Mouse (Mus musculus): ENCODE results near the gene Hs3st5. TPM values are rescaled to one million over a fixed set of nuclear protein-coding genes. Genes with fewer than 3 reads are reported as not detected.
"Not testable (repeated sequence)": the region's sequence is repeated elsewhere in the genome, so short reads cannot be mapped to it uniquely, and the experiment has no call there.

The Hs3st5 gene
- total RNA-seq, 2 experiments from 2014 or later: 6.9 to 9.3 TPM

DNA sequence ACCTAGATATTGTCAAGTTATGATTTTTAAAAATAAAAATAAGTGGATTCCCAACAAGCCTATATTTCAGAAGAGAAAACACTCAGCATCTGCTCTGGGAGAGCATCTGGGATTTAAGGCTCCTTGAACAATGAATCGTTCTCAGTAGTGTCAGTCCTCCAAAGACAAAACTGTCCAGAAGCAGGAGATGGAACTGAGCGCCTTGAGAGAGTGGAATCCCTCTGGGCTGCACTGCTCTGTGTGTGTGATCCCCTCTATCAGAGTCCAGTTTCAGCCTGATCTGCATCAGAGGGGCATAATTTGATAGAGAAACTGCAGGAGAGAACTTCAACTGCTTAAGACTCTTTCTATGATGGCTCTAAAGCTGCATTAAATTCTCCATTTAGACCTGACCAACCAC is 49.5 kb downstream of the Hs3st5 start:
- no peak for DNase-seq (ENCODE audit: low spot score)

DNA sequence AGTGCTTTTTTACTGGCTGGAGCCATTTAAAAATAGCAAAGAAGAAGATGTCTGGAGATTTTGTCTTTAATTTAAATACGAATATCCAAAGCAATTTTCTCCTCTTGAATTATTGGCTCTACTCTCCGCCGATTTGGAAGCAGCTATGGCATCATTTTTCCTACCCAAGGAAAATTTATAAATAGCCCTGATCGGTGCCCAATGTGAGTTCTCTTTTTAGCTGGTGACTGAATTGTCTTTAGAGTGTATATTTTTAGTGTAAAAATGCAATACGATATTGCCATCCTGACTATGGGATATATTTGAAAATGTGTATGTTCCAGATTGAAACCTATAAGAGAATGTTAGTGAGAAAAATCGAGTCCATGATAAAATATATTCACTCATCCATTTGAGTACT is 51.1 kb downstream of the Hs3st5 start:
- peak; percentile 24 for DNase-seq (ENCODE audit: low spot score)

DNA sequence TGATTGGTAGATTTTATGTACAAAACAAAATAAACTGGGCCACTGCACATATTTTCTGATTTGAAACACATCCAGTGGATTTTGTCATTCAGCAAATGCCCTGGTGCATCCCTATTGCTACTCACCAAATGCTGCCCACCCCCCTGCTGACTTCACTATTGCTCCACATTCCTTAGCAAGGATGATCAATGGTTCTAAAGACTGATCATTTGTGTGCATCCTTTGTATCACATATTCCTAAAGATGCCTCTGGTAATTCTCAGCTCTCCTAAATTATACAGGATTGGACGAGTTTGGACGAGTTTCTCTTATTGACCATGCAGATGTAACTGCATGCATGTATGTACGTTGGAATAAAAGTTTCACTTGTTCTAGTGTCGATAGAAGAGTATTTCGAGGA is 52.1 kb downstream of the Hs3st5 start:
- DNase-seq (ENCODE audit: low spot score): no peak

DNA sequence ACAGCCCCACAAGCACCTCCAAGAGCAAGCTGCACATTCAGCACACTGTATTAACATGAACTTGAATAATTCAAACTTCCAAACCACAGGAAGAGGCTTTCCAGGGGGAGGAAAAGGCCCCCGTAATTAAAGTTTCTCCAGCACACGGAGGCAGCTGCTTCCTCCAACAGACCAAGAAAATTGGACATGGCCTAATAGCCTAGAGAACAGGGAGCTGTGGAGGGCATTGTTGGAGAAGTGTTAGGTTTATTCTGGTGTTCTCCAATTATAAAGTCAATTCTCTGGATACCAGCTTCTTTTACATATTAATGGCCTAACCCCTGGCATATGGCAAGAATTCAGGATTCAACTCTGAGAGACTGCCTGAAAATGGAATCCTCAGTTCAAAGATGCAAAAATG is 60.6 kb downstream of the Hs3st5 start:
- no peak for DNase-seq (ENCODE audit: low spot score)

DNA sequence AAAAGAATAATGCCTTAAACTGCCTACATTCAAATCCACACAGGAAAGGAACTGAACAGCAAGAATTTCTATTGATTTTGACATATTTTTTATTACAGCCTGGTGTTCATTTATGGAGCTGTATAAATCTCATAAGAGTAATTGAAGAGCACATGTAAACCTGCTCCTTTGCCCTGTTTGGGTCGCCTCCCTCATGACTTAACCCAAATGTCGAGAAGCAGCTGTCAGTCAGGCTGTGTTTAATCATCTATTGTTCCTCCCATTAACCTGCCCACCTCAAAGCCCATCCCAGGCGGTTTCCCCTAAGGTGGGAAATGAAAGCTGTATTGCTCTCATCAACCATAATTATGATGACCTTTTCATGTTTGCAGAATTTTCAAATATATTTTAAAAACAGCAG is 65.9 kb downstream of the Hs3st5 start:
- no peak for DNase-seq (ENCODE audit: low spot score)

- DNase-seq (ENCODE audit: low spot score): no peak
These were observed 71.9 kb downstream of the Hs3st5 start for GRCm38 (mm10) chr10:36578375-36579145.

GRCm38 (mm10) chr10:36610400-36610799 is 103.8 kb downstream of the Hs3st5 start:
- DNase-seq (ENCODE audit: low spot score): no peak

GRCm38 (mm10) chr10:36611415-36611814 is 104.8 kb downstream of the Hs3st5 start:
- not testable (repeated sequence) for DNase-seq (ENCODE audit: low spot score)

- DNase-seq (ENCODE audit: low spot score): no peak
These were observed 116.4 kb downstream of the Hs3st5 start for GRCm38 (mm10) chr10:36623037-36623436.

- peak; percentile 69 for DNase-seq (ENCODE audit: low spot score)
These were observed 121.3 kb downstream of the Hs3st5 start for GRCm38 (mm10) chr10:36627952-36628351.

DNA sequence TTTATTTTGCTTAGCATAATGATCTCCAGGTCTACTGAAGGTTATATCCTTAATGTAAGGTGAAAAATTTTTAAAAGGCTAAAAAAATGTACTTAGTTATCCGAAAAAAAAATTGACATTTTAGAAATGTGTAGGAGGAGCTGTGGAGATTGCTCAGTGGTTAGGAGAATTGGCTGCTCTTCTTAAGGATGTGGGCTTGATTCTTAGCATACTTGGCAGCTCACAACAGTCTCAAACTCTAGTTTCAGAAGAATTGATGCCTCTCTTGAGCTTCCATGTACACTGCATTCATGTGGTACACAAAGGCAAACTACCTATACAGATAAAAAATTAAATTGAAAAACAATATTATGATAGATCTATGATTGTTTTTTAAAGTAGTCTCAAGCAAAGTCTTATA is 125.1 kb downstream of the Hs3st5 start:
- DNase-seq (ENCODE audit: low spot score): no peak

- no peak for DNase-seq (ENCODE audit: low spot score)
These were observed 144.0 kb downstream of the Hs3st5 start for GRCm38 (mm10) chr10:36650653-36651052.

- DNase-seq (ENCODE audit: low spot score): no peak
These were observed 207.4 kb downstream of the Hs3st5 start for GRCm38 (mm10) chr10:36713974-36714373.

DNA sequence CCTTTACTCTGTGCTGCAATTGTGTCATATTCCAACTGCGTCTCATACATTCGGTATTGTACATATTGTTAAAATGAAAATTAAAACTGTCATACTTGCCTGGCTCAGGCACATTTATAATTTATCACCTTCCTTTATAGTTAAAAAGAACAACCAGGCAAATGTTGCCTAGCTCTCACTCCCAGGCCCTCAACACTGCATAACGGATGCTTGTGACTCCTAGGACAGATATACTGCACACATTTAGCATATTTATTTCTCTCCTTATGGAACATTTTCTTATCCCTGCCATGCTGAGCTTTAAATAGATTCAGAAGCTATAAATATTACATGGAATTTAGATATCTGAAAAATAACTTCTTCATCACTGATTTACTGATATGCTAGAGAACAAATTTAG is 219.6 kb downstream of the Hs3st5 start:
- DNase-seq (ENCODE audit: low spot score): no peak

DNA sequence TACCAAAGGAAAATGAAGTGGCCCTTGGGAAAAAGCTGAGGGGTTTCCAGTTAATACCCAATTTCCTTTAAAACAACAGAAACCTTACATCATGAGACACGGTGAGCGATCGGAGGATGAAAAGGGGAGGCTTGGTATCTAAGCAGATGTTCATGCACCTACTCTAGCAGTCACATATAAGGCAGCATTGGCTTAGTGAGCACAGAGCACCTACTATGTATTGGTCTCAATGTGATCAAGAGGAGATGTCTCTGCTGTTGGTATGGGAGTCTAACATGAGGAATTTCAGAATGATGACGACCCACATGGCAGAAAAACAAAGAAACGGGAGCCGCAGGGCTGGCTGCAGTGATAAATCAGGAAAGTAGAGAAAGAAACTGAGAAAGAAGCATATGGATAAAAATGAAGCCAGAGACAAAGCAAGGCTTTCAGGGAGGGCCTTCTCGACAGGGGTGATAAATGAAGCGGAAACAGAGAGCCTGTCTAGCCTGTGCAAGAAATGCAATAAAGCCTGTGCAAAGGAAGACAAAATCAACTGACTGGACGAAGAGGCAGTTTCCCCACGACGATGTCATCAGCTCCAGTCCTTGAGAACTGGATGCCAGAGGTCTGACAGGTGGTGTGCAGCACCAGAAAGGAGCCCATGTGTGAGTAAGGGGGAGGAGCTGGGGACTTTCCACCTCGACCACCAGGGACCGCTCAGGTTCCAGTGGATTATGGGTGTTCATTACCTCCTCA is 222.9 kb downstream of the Hs3st5 start:
- no peak for DNase-seq (ENCODE audit: low spot score)

DNA sequence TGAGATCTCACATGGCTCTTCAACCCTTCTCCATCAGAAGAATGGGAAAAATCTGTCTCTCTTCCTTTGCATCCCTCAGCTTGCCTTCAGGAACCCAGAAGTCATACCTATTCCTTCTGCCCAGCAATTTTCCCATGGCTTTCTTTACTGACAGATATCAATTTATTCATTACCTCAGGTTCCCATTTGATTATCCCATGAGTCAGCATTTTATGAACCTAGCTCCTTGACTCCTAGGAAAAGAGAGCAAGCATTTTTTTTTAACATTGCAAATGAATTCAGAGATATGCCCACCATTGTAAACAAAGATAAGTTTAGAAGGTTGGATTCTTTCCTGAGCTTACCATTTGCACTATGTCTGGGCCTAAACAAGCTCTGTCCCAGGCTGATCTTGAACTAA is 232.8 kb downstream of the Hs3st5 start:
- DNase-seq (ENCODE audit: low spot score): no peak

DNA sequence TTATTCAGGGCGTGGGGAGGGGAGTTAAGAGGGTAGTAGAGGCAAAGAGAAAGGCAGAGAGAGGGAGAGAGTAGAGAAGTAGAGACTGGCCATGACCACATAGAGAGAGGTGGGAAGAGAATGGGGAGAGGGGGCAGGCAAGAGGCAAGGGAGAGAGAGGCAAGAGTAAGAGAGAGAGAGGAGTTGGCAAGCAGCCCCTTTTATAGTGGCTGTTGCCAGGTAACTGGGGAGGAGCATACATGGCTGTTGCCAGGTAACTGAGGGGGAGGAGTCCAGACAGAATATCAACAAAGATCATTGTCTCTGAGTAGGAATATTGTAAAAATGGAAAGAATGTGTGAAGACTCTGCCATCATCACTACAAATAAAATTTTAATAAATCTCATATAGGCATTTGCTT is 243.4 kb downstream of the Hs3st5 start:
- DNase-seq (ENCODE audit: low spot score): no peak

GRCm38 (mm10) chr10:36754471-36754870 is 247.9 kb downstream of the Hs3st5 start:
- DNase-seq (ENCODE audit: low spot score): peak; percentile 44

DNA sequence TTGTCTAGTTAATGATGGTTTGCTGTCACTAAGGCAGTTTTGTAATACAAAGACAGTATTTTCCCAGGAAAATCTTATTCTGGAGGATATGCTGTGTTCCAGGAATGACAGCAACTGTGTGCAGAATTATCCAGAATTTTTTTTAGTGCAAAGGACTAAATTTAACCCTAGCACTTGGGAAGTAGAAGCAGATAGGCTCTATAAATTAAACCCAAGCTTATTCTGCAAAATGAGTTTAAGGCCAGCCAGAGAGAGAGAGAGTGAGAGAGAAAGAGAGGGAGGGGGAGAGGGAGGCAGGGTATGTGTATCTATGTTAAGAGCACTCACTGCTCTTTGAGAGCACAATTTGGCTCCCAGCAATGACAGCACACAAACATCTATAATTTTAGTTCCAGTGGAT is 267.0 kb downstream of the Hs3st5 start:
- DNase-seq (ENCODE audit: low spot score): no peak

- no peak for DNase-seq (ENCODE audit: low spot score)
These were observed 268.3 kb downstream of the Hs3st5 start for GRCm38 (mm10) chr10:36774898-36775297.

- DNase-seq (ENCODE audit: low spot score): no peak
These were observed 275.0 kb downstream of the Hs3st5 start for GRCm38 (mm10) chr10:36781641-36782040.

DNA sequence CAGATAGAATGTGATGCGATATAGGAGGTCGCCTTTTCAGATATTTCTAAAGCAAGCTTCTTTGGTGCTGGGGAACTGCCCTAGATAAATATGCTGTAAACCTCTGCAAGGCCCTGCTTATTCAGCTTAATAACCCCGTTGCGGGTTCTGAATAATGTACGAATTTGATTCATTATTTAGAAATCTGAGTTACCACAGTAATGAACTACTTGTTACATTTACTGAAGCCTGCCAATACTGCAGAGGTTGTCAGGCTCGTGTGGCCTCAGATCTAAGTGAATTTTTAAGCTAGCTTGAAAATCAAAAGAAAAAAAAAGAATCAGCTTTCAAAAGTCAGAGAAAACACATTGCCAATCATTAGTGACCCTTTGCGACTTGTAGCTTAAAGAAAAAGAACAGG is 280.4 kb downstream of the Hs3st5 start:
- no peak for DNase-seq (ENCODE audit: low spot score)

DNA sequence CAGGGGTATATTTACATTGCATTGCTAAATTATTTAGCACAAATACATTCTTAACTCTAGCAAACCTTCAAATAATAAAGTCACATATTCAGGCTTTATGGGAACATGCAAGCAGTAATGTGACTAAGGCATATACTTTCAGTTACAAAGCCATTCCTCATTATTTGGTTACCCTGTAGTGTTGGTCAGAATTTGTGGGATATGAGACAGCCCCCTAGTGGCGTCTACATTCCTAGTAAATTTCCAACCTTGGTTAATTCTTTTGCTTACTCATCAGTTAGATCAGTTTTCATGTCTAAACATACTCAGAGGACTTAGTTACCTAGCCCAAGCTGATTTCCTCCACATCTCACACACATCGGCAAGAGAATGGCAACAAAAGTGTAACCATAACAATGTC is 285.2 kb downstream of the Hs3st5 start:
- peak; percentile 7 for DNase-seq (ENCODE audit: low spot score)
